Mouse (Mus musculus): ENCODE data around the gene Rnh1.

- no peak for TF ChIP-seq TBP (conservative IDR thresholded peaks at IDR 0.05; ENCODE audit: low read depth, low read length)
- no peak for TF ChIP-seq EP300 (IDR thresholded peaks at IDR 0.05; ENCODE audit: low read length)
- TF ChIP-seq GABPA (IDR thresholded peaks at IDR 0.05; ENCODE audit: insufficient replicate concordance, low read depth, low read length): no peak
- TF ChIP-seq KAT2A (IDR thresholded peaks at IDR 0.05; ENCODE audit: insufficient replicate concordance, low read length): no peak
- no peak for TF ChIP-seq JUND (conservative IDR thresholded peaks at IDR 0.05; ENCODE audit: low read depth, low read length)
- TF ChIP-seq CTCF (conservative IDR thresholded peaks at IDR 0.05 in 1 of 2, IDR thresholded peaks at IDR 0.05 in 1 of 2; ENCODE audit: low read depth in 2 of 2, low read length in 2 of 2): no peak
- no peak for TF ChIP-seq E2F4 (IDR thresholded peaks at IDR 0.05; ENCODE audit: insufficient replicate concordance, low read depth, low read length)
- no peak for TF ChIP-seq POLR2A (IDR thresholded peaks at IDR 0.05; ENCODE audit: low read depth, low read length)
Measured at GRCm38 (mm10) chr7:141123517-141123856, 49.2 kb downstream of the Rnh1 start.

Data from CH12.LX (cell line).